Mouse (Mus musculus): ENCODE data around the gene Asb15. TPM values are rescaled to one million over a fixed set of nuclear protein-coding genes. Genes with fewer than 3 reads are reported as not detected.

Gene Asb15
- polyA plus RNA-seq, 1 experiment from 2014 or later: not detected

DNA sequence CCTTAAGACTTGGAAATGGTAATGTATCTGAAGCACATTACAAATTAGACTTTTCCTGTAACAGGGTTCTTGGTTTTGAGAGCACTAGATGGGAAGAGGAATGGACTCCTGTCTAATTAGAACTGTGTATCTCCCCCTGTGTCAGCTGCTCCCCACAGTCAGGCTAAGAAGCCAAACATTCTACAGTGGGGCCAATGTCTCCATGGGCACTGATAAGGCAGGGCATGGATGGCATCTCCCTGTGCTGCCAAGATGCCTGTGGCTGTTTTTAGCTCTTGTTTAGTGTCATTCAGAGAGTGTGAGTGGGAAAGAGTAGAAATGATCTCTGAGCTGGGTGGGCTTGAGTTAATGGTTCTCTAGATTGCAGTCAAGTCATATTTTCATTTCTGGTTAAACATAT lies 45.4 kb downstream of the Asb15 start:
- ATAC-seq (ENCODE audit: low FRiP score): no peak
- Histone ChIP-seq H3K9me3 (ENCODE audit: control insufficient read depth, low read length) (no peaks in the 10 kb centered on the region), H3K4me1 (ENCODE audit: control insufficient read depth, insufficient read depth, low read length) (no peaks in the 10 kb centered on the region), H3K36me3 (ENCODE audit: control insufficient read depth, insufficient read depth, low read length) (no peaks in the 10 kb centered on the region), H3K27me3 (ENCODE audit: control insufficient read depth, insufficient read depth, low read length) (no peaks in the 10 kb centered on the region), H3K27ac (ENCODE audit: low read depth, low read length) (no peak overlapping the region), H3K4me2 (no peak overlapping the region), H3K4me3 (ENCODE audit: low read depth, low read length) (no peak overlapping the region), H3K9ac (ENCODE audit: low read length) (no peak overlapping the region)
- DNase-seq (ENCODE audit: low spot score, missing footprints): no peak

DNA sequence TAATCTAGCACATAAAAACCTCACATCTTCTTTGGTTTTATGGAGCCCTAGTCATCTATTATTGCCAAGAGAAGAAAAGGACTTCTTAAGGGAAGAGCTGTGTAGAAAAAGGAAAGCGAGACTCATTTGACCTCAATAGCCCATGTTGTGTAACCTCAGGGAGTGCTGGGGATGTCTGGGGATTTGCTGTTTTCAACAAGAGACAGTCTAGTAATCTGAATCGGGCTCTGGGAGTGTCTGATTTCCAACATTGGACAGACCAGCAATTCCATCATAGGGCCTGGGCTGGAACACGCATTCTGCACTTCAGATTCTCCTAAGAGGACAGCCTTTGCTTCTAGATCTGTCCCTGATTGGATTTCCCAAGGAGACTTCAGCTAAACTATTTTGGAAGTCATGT lies 55.5 kb downstream of the Asb15 start:
- no peaks in the 10 kb centered on the region for H3K9me3 ChIP-seq (ENCODE audit: control insufficient read depth, low read length)
- no peak overlapping the region for H3K4me3 ChIP-seq (ENCODE audit: low read depth, low read length)
- no peak overlapping the region for H3K27ac ChIP-seq (ENCODE audit: low read depth, low read length)
- H3K36me3 ChIP-seq (ENCODE audit: control insufficient read depth, insufficient read depth, low read length): no peaks in the 10 kb centered on the region
- no peak overlapping the region for H3K4me2 ChIP-seq
- WGBS: 79% methylated on average over 3 of the region's 3 CpGs
- H3K27me3 ChIP-seq (ENCODE audit: control insufficient read depth, insufficient read depth, low read length): no peaks in the 10 kb centered on the region
- H3K4me1 ChIP-seq (ENCODE audit: control insufficient read depth, insufficient read depth, low read length): no peaks in the 10 kb centered on the region
- ATAC-seq (ENCODE audit: low FRiP score) (no peak), DNase-seq (ENCODE audit: low spot score, missing footprints) (peak; percentile 47)
- H3K9ac ChIP-seq (ENCODE audit: low read length): no peak overlapping the region

DNA sequence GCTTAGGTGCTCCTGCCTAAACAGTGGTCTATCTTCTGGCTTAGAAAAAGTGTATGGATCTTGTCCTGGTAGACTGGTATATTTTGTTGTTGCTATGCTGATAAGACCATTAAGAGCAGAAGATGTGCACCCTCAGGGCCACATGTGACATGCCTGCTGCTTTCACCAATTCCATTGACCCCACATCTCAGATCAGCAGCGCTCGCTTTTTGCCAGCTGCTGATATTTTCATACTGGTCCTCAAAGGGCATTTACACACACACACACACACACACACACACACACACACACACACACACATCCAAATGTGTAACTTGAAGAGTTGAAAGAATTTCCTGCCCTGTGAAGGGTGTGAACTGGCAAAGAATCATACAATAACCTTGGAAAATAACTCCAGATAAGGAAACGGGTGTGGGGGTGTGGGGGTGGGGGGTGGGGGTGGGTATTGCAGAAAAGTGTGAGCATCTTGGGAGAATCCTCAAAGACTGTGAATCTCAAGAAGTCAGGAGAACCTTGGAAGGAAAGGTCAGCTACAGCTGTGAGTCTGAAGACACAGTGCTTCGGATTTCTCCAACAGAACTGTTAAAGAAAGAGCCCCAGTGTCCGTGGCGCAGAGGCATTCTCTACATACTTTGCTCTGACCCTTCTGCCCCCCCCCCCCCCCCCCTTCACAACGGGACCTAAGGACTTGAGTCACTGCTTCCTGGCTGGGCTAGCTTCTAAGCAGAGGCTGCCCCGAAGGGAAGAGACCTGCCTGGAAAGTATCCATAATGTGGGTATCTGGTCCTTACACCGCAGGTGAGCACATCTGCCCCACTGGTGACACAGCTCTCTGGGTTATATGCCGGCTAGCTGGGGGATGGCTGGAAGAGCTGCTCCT lies 57.7 kb downstream of the Asb15 start:
- 67% methylated on average over 10 of the region's 10 CpGs for WGBS

DNA sequence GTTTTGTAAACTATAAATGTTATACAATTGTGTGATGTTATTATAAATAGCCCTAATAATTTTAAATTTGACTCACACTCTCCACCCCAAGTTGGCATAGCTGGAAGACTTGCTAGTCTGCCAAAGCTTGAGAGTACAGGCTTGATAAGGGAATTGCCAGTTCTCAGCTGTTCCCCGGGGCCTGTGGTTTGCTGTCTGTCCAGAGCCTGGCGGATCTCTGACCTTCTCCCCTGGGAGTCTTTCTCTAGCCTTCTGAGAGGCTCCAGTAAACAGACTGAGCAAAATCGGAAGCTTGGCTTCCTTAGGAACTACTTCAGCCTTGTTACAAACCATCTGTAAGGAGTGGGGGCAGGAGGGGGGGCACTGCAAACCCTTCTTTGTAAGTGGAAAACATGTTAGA lies 58.9 kb downstream of the Asb15 start:
- Histone ChIP-seq H3K9ac (ENCODE audit: low read length) (no peak overlapping the region), H3K36me3 (ENCODE audit: control insufficient read depth, insufficient read depth, low read length) (no peaks in the 10 kb centered on the region), H3K4me2 (no peak overlapping the region), H3K27ac (ENCODE audit: low read depth, low read length) (no peak overlapping the region), H3K4me1 (ENCODE audit: control insufficient read depth, insufficient read depth, low read length) (no peaks in the 10 kb centered on the region), H3K27me3 (ENCODE audit: control insufficient read depth, insufficient read depth, low read length) (no peaks in the 10 kb centered on the region), H3K4me3 (ENCODE audit: low read depth, low read length) (no peak overlapping the region), H3K9me3 (ENCODE audit: control insufficient read depth, low read length) (no peaks in the 10 kb centered on the region)
- WGBS: 46% methylated on average over 3 of the region's 3 CpGs
- DNase-seq (ENCODE audit: low spot score, missing footprints): peak; percentile 75
- no peak for ATAC-seq (ENCODE audit: low FRiP score)

More for the DNA sequence above, 57.7 kb downstream of the Asb15 start:
- no peak overlapping the region for H3K9ac ChIP-seq (ENCODE audit: low read length)
- H3K27me3 ChIP-seq (ENCODE audit: control insufficient read depth, insufficient read depth, low read length): no peaks in the 10 kb centered on the region
- ATAC-seq (ENCODE audit: low FRiP score): no peak
- DNase-seq (ENCODE audit: low spot score, missing footprints): peak; percentile 75
- H3K4me3 ChIP-seq (ENCODE audit: low read depth, low read length): no peak overlapping the region
- H3K36me3 ChIP-seq (ENCODE audit: control insufficient read depth, insufficient read depth, low read length): no peaks in the 10 kb centered on the region
- H3K9me3 ChIP-seq (ENCODE audit: control insufficient read depth, low read length): no peaks in the 10 kb centered on the region
- no peak overlapping the region for H3K27ac ChIP-seq (ENCODE audit: low read depth, low read length)
- H3K4me2 ChIP-seq: no peak overlapping the region
- no peaks in the 10 kb centered on the region for H3K4me1 ChIP-seq (ENCODE audit: control insufficient read depth, insufficient read depth, low read length)

DNA sequence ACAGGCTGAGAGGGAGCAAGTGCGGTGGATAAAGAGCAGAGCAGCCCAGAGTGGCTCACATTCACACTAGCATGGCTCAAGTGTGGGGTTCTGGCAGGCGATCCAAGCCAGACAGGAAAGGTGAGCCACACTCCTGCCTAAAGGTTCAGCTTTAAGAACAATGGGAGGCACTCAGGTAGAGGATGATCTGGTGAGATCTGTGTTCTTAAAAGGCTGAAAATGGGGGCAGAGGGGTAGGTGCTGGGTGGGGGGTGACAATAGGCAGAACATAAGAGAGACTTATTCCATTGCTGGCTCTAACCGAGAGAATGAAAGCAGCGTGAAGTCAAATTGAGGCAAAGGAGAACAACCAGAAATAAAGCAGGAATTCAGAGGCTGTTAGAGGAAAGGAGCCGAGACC lies 62.3 kb downstream of the Asb15 start:
- H3K4me1 ChIP-seq (ENCODE audit: control insufficient read depth, insufficient read depth, low read length): no peaks in the 10 kb centered on the region
- H3K36me3 ChIP-seq (ENCODE audit: control insufficient read depth, insufficient read depth, low read length): no peaks in the 10 kb centered on the region
- H3K27me3 ChIP-seq (ENCODE audit: control insufficient read depth, insufficient read depth, low read length): no peaks in the 10 kb centered on the region
- ATAC-seq (ENCODE audit: low FRiP score) (no peak), DNase-seq (ENCODE audit: low spot score, missing footprints) (peak; percentile 69)
- H3K4me3 ChIP-seq (ENCODE audit: low read depth, low read length): no peak overlapping the region
- no peak overlapping the region for H3K4me2 ChIP-seq
- H3K9me3 ChIP-seq (ENCODE audit: control insufficient read depth, low read length): no peaks in the 10 kb centered on the region
- 87% methylated on average over 5 of the region's 5 CpGs for WGBS
- H3K9ac ChIP-seq (ENCODE audit: low read length): no peak overlapping the region
- no peak overlapping the region for H3K27ac ChIP-seq (ENCODE audit: low read depth, low read length)

DNA sequence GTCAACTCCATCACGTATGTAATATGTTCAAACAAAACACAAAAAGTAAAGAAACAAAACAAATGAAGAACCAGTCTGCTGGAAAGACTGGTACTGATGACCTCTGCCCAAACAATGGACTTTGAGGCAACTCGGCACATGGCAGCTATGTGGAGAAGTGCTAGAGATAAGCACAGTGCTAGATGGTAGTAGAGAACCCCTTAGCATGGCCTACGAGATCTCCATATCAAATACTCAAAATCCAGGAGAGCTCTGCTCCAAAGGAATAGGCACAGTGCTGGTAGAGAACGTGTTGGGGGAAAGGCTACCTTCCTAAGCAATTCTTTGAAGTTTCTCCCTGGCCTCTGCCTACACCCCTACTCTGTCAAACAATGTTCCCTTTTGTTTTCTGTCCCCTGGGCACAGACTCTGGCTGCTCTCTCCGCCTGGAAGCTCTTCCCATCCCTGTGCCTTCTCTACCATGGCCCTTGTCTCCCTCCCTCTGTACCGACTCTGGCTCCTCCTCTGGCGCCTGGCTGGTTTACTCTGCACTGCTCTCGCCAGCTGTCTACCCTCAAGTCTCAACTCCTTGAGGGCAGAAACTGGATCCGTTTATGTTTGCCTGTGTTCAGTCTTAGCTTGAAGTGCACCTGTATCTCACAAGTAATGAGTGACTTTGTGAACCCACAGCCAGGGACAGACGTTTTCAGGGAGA lies 63.7 kb downstream of the Asb15 start:
- no peaks in the 10 kb centered on the region for H3K27me3 ChIP-seq (ENCODE audit: control insufficient read depth, insufficient read depth, low read length)
- H3K9me3 ChIP-seq (ENCODE audit: control insufficient read depth, low read length): no peaks in the 10 kb centered on the region
- peak; percentile 74 for DNase-seq (ENCODE audit: low spot score, missing footprints)
- no peak overlapping the region for H3K9ac ChIP-seq (ENCODE audit: low read length)
- no peaks in the 10 kb centered on the region for H3K36me3 ChIP-seq (ENCODE audit: control insufficient read depth, insufficient read depth, low read length)
- no peak overlapping the region for H3K4me2 ChIP-seq
- no peak overlapping the region for H3K4me3 ChIP-seq (ENCODE audit: low read depth, low read length)
- no peaks in the 10 kb centered on the region for H3K4me1 ChIP-seq (ENCODE audit: control insufficient read depth, insufficient read depth, low read length)
- no peak for ATAC-seq (ENCODE audit: low FRiP score)
- H3K27ac ChIP-seq (ENCODE audit: low read depth, low read length): no peak overlapping the region
- 53% methylated on average over 10 of the region's 10 CpGs for WGBS

DNA sequence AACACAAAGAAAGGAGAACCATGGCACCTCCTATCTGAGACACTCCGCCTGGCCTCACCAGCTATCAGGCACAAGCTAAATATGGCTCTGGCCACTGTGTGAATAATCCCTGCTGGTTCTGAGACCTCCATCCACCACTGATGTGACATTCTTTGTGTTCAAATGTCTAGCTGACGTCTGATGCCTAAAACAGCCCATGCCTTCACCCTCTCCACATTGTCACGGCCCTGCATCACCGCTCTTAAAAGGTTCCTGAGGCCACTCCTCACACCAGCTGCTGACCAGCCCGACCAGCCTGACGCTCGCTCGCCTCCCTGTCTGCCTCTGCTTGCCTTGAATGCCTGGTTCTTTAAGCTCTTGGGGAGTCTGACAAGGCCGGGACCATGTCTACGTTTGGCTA lies 69.6 kb downstream of the Asb15 start, which contains the start of gene Lmod2:
Gene Lmod2 (plus strand): TSS at position 263 of the 400 bp plus-strand sequence.
- no peaks in the 10 kb centered on the region for H3K9me3 ChIP-seq (ENCODE audit: control insufficient read depth, low read length)
- H3K9ac ChIP-seq (ENCODE audit: low read length): no peak within 1 kb of the TSS
- no peaks in the 10 kb centered on the region for H3K36me3 ChIP-seq (ENCODE audit: control insufficient read depth, insufficient read depth, low read length)
- DNase-seq (ENCODE audit: low spot score, missing footprints) (peak; percentile 80), ATAC-seq (ENCODE audit: low FRiP score) (no peak)
- WGBS: 50% methylated on average over 10 of the region's 10 CpGs
- H3K27ac ChIP-seq (ENCODE audit: low read depth, low read length): no peak within 1 kb of the TSS
- no peaks in the 10 kb centered on the region for H3K4me1 ChIP-seq (ENCODE audit: control insufficient read depth, insufficient read depth, low read length)
- no peaks in the 10 kb centered on the region for H3K27me3 ChIP-seq (ENCODE audit: control insufficient read depth, insufficient read depth, low read length)
- H3K4me3 ChIP-seq (ENCODE audit: low read depth, low read length): no peak within 1 kb of the TSS
- H3K4me2 ChIP-seq: no peak within 1 kb of the TSS

DNA sequence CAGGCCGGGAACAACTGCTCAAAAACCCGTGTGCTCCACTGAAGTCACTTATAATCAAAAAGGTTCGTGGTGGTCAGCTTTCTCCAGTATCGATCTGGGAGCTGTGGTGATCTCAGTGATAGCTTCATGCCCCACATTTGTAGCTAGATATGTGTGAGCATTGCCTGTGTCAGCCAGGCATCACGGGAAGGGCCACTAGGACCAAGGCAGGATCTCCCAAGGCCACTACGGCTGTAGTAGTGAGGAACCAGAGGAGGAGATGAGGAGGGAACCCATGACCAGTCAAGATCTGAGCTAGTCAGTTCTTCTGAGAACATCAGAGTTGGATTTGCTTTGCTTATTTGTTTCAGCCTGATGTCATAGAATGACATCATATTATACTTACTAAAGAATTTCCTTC lies 71.2 kb downstream of the Asb15 start:
- Histone ChIP-seq H3K4me3 (ENCODE audit: low read depth, low read length) (no peak overlapping the region), H3K9me3 (ENCODE audit: control insufficient read depth, low read length) (no peaks in the 10 kb centered on the region), H3K27me3 (ENCODE audit: control insufficient read depth, insufficient read depth, low read length) (no peaks in the 10 kb centered on the region), H3K4me1 (ENCODE audit: control insufficient read depth, insufficient read depth, low read length) (no peaks in the 10 kb centered on the region), H3K9ac (ENCODE audit: low read length) (no peak overlapping the region), H3K27ac (ENCODE audit: low read depth, low read length) (no peak overlapping the region), H3K4me2 (no peak overlapping the region), H3K36me3 (ENCODE audit: control insufficient read depth, insufficient read depth, low read length) (no peaks in the 10 kb centered on the region)
- DNase-seq (ENCODE audit: low spot score, missing footprints) (no peak), ATAC-seq (ENCODE audit: low FRiP score) (no peak)
- 90% methylated on average over 6 of the region's 6 CpGs for WGBS

DNA sequence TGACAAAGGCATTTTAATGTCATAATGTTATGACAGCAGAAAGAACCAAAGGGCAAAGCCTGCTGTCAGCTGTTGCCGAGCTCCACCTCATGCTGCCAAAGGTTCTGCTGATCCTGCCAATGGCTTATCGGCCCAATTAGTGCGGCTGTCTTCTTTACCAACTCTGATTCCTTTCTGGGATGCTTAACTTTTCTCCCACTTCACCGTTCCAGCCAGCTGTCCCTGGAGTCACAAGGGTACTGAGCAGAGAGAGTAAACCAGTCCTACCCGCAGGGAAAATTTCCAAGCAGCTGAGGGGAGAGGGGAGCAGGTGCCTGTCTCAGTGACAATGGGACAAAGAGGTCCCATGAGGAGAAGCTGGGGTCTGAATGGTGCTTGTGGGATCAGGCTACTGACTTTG lies 71.7 kb downstream of the Asb15 start:
- Histone ChIP-seq H3K27me3 (ENCODE audit: control insufficient read depth, insufficient read depth, low read length) (no peaks in the 10 kb centered on the region), H3K27ac (ENCODE audit: low read depth, low read length) (no peak overlapping the region), H3K4me3 (ENCODE audit: low read depth, low read length) (no peak overlapping the region), H3K9me3 (ENCODE audit: control insufficient read depth, low read length) (no peaks in the 10 kb centered on the region), H3K36me3 (ENCODE audit: control insufficient read depth, insufficient read depth, low read length) (no peaks in the 10 kb centered on the region), H3K4me2 (no peak overlapping the region), H3K4me1 (ENCODE audit: control insufficient read depth, insufficient read depth, low read length) (no peaks in the 10 kb centered on the region), H3K9ac (ENCODE audit: low read length) (no peak overlapping the region)
- ATAC-seq (ENCODE audit: low FRiP score): no peak
- peak; percentile 47 for DNase-seq (ENCODE audit: low spot score, missing footprints)
- 84% methylated on average over 5 of the region's 5 CpGs for WGBS

Measured in midbrain, embryonic 11.5 days (tissue).